Mouse (Mus musculus): ENCODE results near the gene Set.

Gene Set

GRCm38 (mm10) chr2:30093471-30094207 lies 36.5 kb downstream of the Set start, which contains the start of gene Zdhhc12:
TSS of gene Zdhhc12 (minus strand) at chr2:30093648.
- DNase-seq, result peak; percentile 89

- DNase-seq, result no peak
These were observed 37.0 kb downstream of the Set start for GRCm38 (mm10) chr2:30094208-30094588.

- DNase-seq, result peak; percentile 60
These were observed 38.8 kb downstream of the Set start for GRCm38 (mm10) chr2:30095882-30096527.

GRCm38 (mm10) chr2:30100214-30100613 lies 43.0 kb downstream of the Set start:
- no peak for DNase-seq

- peak; percentile 57 for DNase-seq
These were observed 49.2 kb downstream of the Set start for GRCm38 (mm10) chr2:30106364-30106763.

- DNase-seq, result no peak
These were observed 50.5 kb downstream of the Set start for GRCm38 (mm10) chr2:30107646-30108045.

GRCm38 (mm10) chr2:30108260-30108659 lies 51.1 kb downstream of the Set start:
- no peak for DNase-seq

- DNase-seq, result no peak
These were observed 54.3 kb downstream of the Set start for GRCm38 (mm10) chr2:30111500-30111899.

- DNase-seq, result no peak
These were observed 55.4 kb downstream of the Set start for GRCm38 (mm10) chr2:30112564-30112963.

GRCm38 (mm10) chr2:30119641-30120051 lies 62.5 kb downstream of the Set start:
- DNase-seq, result peak; percentile 58

GRCm38 (mm10) chr2:30120269-30120668 lies 63.1 kb downstream of the Set start:
- DNase-seq, result no peak

Data from right cerebral cortex, postnatal 14 days (tissue).